Mouse (Mus musculus) heart, embryonic 16.5 days (tissue): ENCODE measurements at regions not wholly inside any gene's neighbourhood (a gene's known extent, or its start where the extent isn't known, plus 50 kb on each side); places are given as distances from the start of the nearest gene placed in this dataset.

Experiments used
- ATAC-seq: fragments of 200-750 bp; cut with Nextera tagmentation; replicated peaks from 2 replicates; pipeline ENCODE4 v1.8.0; 2017; ENCODE audit warnings: moderate number of reproducible peaks; ENCODE audit not compliant: insufficient read depth, low FRiP score; ENCODE audit errors: extremely low read depth
- H3K27ac ChIP-seq: fragments of 300-500 bp; sonication (generic); 2 replicates; pipeline ENCODE4 v1.5.1; 2014; ENCODE audit warnings: mild to moderate bottlenecking, low read length, control low read depth, moderate library complexity
- H3K27me3 ChIP-seq: fragments of 300-500 bp; sonication (generic); 2 replicates; pipeline ENCODE4 v1.6.1; 2014; ENCODE audit warnings: low read length, mixed read lengths; ENCODE audit not compliant: control insufficient read depth, insufficient read depth
- H3K36me3 ChIP-seq: fragments of 300-500 bp; sonication (generic); 2 replicates; pipeline ENCODE4 v1.6.1; 2014; ENCODE audit not compliant: control insufficient read depth, insufficient read depth
- H3K4me1 ChIP-seq: fragments of 300-500 bp; sonication (generic); 2 replicates; pipeline ENCODE4 v1.6.1; 2014; ENCODE audit warnings: low read length, mixed read lengths; ENCODE audit not compliant: control insufficient read depth, insufficient read depth
- H3K4me2 ChIP-seq: fragments of 300-500 bp; sonication (generic); 2 replicates; pipeline ENCODE4 v1.6.1; 2014; ENCODE audit warnings: low read depth, mild to moderate bottlenecking, control low read depth, low read length
- H3K4me3 ChIP-seq: fragments of 300-500 bp; sonication (generic); 2 replicates; pipeline ENCODE4 v1.5.1; 2014; ENCODE audit warnings: mild to moderate bottlenecking, control low read depth, low read length
- H3K9ac ChIP-seq: fragments of 300-500 bp; sonication (generic); 2 replicates; pipeline ENCODE4 v1.6.1; 2014; ENCODE audit warnings: low read length, control low read depth
- H3K9me3 ChIP-seq: fragments of 300-500 bp; sonication (generic); replicated peaks from 2 replicates; pipeline ENCODE4 v1.6.1; 2016; ENCODE audit warnings: low read length; ENCODE audit not compliant: control insufficient read depth
- WGBS: fragments of 180-500 bp; shearing (Covaris S2); extraction: QIAGEN DNeasy Blood & Tissue Kit; methylation state at CpG from one replicate; pipeline ENCODE4 v1.1.7; 2014; 5-methylcytosine and 5-hydroxymethylcytosine counted together

- Histone ChIP-seq H3K9ac (no peak overlapping the region), H3K4me1 (peaks cover 13% of the 10 kb centered on the region), H3K27ac (no peak overlapping the region), H3K36me3 (no peaks in the 10 kb centered on the region), H3K4me2 (peak overlapping the region; percentile 8; the same call in 1 of the 2 replicates), H3K9me3 (no peaks in the 10 kb centered on the region), H3K4me3 (no peak overlapping the region), H3K27me3 (no peaks in the 10 kb centered on the region)
- WGBS, result 67% methylated on average over 16 of the region's 16 CpGs
- 0 out of 2 replicates have a peak, but pooled peaks have one; percentile 39 for ATAC-seq
Measured at GRCm38 (mm10) chr13:97312420-97313370, 71.8 kb downstream of the Enc1 start.

- H3K4me1 ChIP-seq, result peaks cover 13% of the 10 kb centered on the region
- no peaks in the 10 kb centered on the region for H3K36me3 ChIP-seq
- WGBS, result 38% methylated on average over 4 of the region's 4 CpGs
- no peak overlapping the region for H3K4me3 ChIP-seq
- 0 out of 2 replicates have a peak overlapping the region, but pooled peaks have one; percentile 33 for H3K27ac ChIP-seq
- H3K9me3 ChIP-seq, result no peaks in the 10 kb centered on the region
- H3K27me3 ChIP-seq, result no peaks in the 10 kb centered on the region
- no peak overlapping the region for H3K9ac ChIP-seq
- ATAC-seq, result no peak
- no peak overlapping the region for H3K4me2 ChIP-seq
Measured at GRCm38 (mm10) chr13:97311340-97311739, 70.4 kb downstream of the Enc1 start.

GRCm38 (mm10) chr13:97310855-97311189 is 69.9 kb downstream of the Enc1 start:
- peaks cover 13% of the 10 kb centered on the region for H3K4me1 ChIP-seq
- no peaks in the 10 kb centered on the region for H3K36me3 ChIP-seq
- no peaks in the 10 kb centered on the region for H3K9me3 ChIP-seq
- no peak overlapping the region for H3K4me2 ChIP-seq
- H3K9ac ChIP-seq, result no peak overlapping the region
- 47% methylated on average over 3 of the region's 3 CpGs for WGBS
- no peak overlapping the region for H3K27ac ChIP-seq
- H3K4me3 ChIP-seq, result no peak overlapping the region
- no peaks in the 10 kb centered on the region for H3K27me3 ChIP-seq
- ATAC-seq, result no peak

GRCm38 (mm10) chr13:97310186-97310854 is 69.4 kb downstream of the Enc1 start:
- Histone ChIP-seq H3K4me2 (no peak overlapping the region), H3K27me3 (no peaks in the 10 kb centered on the region), H3K9ac (no peak overlapping the region), H3K9me3 (no peaks in the 10 kb centered on the region), H3K4me1 (peaks cover 13% of the 10 kb centered on the region), H3K4me3 (no peak overlapping the region), H3K27ac (no peak overlapping the region), H3K36me3 (no peaks in the 10 kb centered on the region)
- peak; percentile 68 for ATAC-seq
- 50% methylated on average over 8 of the region's 8 CpGs for WGBS

- Histone ChIP-seq H3K9ac (no peak overlapping the region), H3K36me3 (no peaks in the 10 kb centered on the region), H3K27ac (no peak overlapping the region), H3K4me1 (peaks cover 13% of the 10 kb centered on the region), H3K4me3 (no peak overlapping the region), H3K4me2 (no peak overlapping the region), H3K27me3 (no peaks in the 10 kb centered on the region), H3K9me3 (no peaks in the 10 kb centered on the region)
- WGBS, result 83% methylated on average over 3 of the region's 3 CpGs
- ATAC-seq, result no peak
Measured at GRCm38 (mm10) chr13:97309411-97309810, 68.5 kb downstream of the Enc1 start.

GRCm38 (mm10) chr13:97308431-97308830 is 67.5 kb downstream of the Enc1 start:
- Histone ChIP-seq H3K27ac (no peak overlapping the region), H3K36me3 (no peaks in the 10 kb centered on the region), H3K9ac (no peak overlapping the region), H3K4me1 (peaks cover 11% of the 10 kb centered on the region), H3K27me3 (no peaks in the 10 kb centered on the region), H3K4me2 (no peak overlapping the region), H3K4me3 (no peak overlapping the region), H3K9me3 (no peaks in the 10 kb centered on the region)
- 86% methylated on average over 2 of the region's 2 CpGs for WGBS
- ATAC-seq, result no peak
